Mouse (Mus musculus) liver, postnatal 0 days (tissue): ENCODE measurements at regions not wholly inside any gene's neighbourhood (a gene's known extent, or its start where the extent isn't known, plus 50 kb on each side); places are given as distances from the start of the nearest gene placed in this dataset.
"Not testable (repeated sequence)": the region's sequence is repeated elsewhere in the genome, so short reads cannot be mapped to it uniquely, and the experiment has no call there.

Experiments used
- ATAC-seq: fragments of 200-750 bp; cut with Nextera tagmentation; 2 replicates; pipeline ENCODE4 v1.8.0; 2017; ENCODE audit warnings: mild to moderate bottlenecking, moderate library complexity
- DNase-seq: peaks from one replicate; pipeline ENCODE4 v3.0.0-alpha.2; 2016
- H3K27ac ChIP-seq: fragments of 300-500 bp; sonication (generic); 2 replicates; pipeline ENCODE4 v1.5.1; 2014; ENCODE audit warnings: antibody characterized with exemption, moderate library complexity, mild to moderate bottlenecking, low read depth
- H3K27me3 ChIP-seq: fragments of 300-500 bp; sonication (generic); 2 replicates; pipeline ENCODE4 v1.6.1; 2014; ENCODE audit warnings: low read length, control low read depth, mixed read lengths; ENCODE audit not compliant: insufficient read depth
- H3K36me3 ChIP-seq: fragments of 300-500 bp; sonication (generic); replicated peaks from 2 replicates; pipeline ENCODE4 v1.6.1; 2014; ENCODE audit warnings: mild to moderate bottlenecking, control low read depth, low read length, moderate library complexity, mixed read lengths; ENCODE audit not compliant: insufficient read depth
- H3K4me1 ChIP-seq: fragments of 300-500 bp; sonication (generic); 2 replicates; pipeline ENCODE4 v1.6.1; 2014; ENCODE audit warnings: antibody characterized with exemption, mild to moderate bottlenecking, control low read depth; ENCODE audit not compliant: insufficient read depth
- H3K4me2 ChIP-seq: fragments of 300-500 bp; sonication (generic); 2 replicates; pipeline ENCODE4 v1.6.1; 2014; ENCODE audit warnings: low read depth, mild to moderate bottlenecking, low read length, moderate library complexity, mixed read lengths
- H3K4me3 ChIP-seq: fragments of 300-500 bp; sonication (generic); 2 replicates; pipeline ENCODE4 v1.5.1; 2014; ENCODE audit warnings: low read depth, low read length
- H3K9ac ChIP-seq: fragments of 300-500 bp; sonication (generic); replicated peaks from 2 replicates; pipeline ENCODE4 v1.6.1; 2014; ENCODE audit warnings: mild to moderate bottlenecking, moderate library complexity
- H3K9me3 ChIP-seq: fragments of 300-500 bp; sonication (generic); 2 replicates; pipeline ENCODE4 v1.6.1; 2016; ENCODE audit warnings: mild to moderate bottlenecking, control low read depth, low read length, mixed read lengths
- CTCF ChIP-seq: sonication (generic); IDR thresholded peaks from 2 replicates; pipeline ENCODE4 v1.5.1; 2016; ENCODE audit warnings: antibody characterized with exemption, low read depth
- EP300 ChIP-seq: IDR thresholded peaks from 2 replicates; pipeline ENCODE4 v1.6.1; 2016; ENCODE audit warnings: antibody characterized with exemption, low read depth, mild to moderate bottlenecking
- WGBS: fragments of 180-500 bp; shearing (Covaris S2); extraction: QIAGEN DNeasy Blood & Tissue Kit; methylation state at CpG from one replicate; pipeline ENCODE4 v1.1.7; 2014; ENCODE audit not compliant: insufficient replicate concordance; 5-methylcytosine and 5-hydroxymethylcytosine counted together

DNA sequence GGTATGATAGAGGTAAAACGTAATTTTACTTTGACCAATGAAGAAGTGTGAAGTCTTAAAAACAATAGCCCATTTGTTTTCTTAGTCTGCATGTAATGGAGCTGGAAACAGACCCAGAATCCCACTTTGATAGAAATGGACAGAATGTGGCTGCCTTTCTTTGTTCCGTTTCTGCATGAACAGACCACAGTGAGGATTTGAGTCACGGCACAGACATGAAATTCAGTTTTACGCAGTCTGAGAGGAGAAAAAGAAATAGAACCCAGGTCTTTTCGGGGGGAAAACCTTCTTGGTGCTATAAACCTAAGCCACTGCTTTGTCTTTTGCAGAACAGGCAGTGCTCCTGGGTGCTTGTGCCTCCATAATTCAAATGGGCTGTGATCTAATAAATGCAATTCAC, 673.0 kb upstream of the Nr2f1 start:
- no peaks in the 10 kb centered on the region for H3K9me3 ChIP-seq
- no peaks in the 10 kb centered on the region for H3K27me3 ChIP-seq
- DNase-seq, result no peak
- TF ChIP-seq CTCF (no peak), EP300 (no peak)
- H3K4me1 ChIP-seq, result no peaks in the 10 kb centered on the region
- H3K4me2 ChIP-seq, result no peak overlapping the region
- H3K36me3 ChIP-seq, result no peaks in the 10 kb centered on the region
- no peak overlapping the region for H3K4me3 ChIP-seq
- H3K27ac ChIP-seq, result no peak overlapping the region
- no peak for ATAC-seq
- no peak overlapping the region for H3K9ac ChIP-seq
- WGBS, result 62% methylated on average over 5 of the region's 5 CpGs

DNA sequence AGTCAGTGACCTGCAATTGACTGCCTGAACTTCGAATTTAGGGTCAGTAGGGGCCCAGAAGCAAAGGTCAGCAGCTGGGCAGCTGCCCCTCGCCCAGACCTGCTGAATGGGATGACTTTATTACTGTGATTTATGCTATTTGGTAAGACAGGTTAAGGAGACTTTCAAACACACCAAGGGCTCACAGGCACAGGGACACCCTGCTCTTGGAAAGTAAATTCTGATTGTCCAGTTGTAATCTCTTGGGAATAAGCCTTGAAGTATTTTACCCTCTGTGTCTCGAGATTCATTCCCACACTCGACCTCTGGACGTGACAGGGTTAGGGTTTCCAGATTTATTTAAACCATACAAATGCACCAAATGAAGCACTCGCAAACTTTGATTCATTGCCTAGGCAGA, 672.4 kb upstream of the Nr2f1 start:
- H3K9me3 ChIP-seq, result no peaks in the 10 kb centered on the region
- H3K27ac ChIP-seq, result no peak overlapping the region
- no peak overlapping the region for H3K4me3 ChIP-seq
- no peaks in the 10 kb centered on the region for H3K36me3 ChIP-seq
- no peaks in the 10 kb centered on the region for H3K27me3 ChIP-seq
- ATAC-seq (no peak), DNase-seq (no peak)
- TF ChIP-seq EP300, result no peak
- TF ChIP-seq CTCF, result no peak
- no peak overlapping the region for H3K4me2 ChIP-seq
- no peaks in the 10 kb centered on the region for H3K4me1 ChIP-seq
- no peak overlapping the region for H3K9ac ChIP-seq
- WGBS, result 54% methylated on average over 6 of the region's 6 CpGs

DNA sequence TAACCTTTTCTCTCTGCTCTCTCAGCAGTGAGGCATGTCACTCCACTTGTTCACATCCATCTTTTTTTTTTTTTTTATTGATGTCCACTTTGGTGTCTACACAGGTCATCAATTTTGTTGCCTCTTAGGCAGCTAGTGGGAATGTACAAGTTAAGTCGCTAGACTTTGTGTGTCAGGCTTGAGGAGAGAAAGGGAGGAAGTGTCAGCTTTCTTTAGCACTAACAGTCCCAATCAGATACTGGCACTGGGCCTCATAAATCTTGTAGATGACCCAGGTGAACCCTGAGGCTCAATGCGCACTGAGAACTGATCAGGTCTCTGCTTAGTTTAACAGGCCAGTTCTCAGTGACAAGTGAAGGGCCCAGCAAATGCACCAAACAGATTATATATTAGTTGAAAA, 671.7 kb upstream of the Nr2f1 start:
- H3K27me3 ChIP-seq, result no peaks in the 10 kb centered on the region
- no peak overlapping the region for H3K9ac ChIP-seq
- H3K36me3 ChIP-seq, result no peaks in the 10 kb centered on the region
- H3K27ac ChIP-seq, result no peak overlapping the region
- no peak for ATAC-seq
- H3K4me2 ChIP-seq, result no peak overlapping the region
- no peak for TF ChIP-seq CTCF
- TF ChIP-seq EP300, result no peak
- DNase-seq, result no peak
- H3K4me3 ChIP-seq, result no peak overlapping the region
- 40% methylated on average over 2 of the region's 2 CpGs for WGBS
- H3K4me1 ChIP-seq, result no peaks in the 10 kb centered on the region
- H3K9me3 ChIP-seq, result no peaks in the 10 kb centered on the region

DNA sequence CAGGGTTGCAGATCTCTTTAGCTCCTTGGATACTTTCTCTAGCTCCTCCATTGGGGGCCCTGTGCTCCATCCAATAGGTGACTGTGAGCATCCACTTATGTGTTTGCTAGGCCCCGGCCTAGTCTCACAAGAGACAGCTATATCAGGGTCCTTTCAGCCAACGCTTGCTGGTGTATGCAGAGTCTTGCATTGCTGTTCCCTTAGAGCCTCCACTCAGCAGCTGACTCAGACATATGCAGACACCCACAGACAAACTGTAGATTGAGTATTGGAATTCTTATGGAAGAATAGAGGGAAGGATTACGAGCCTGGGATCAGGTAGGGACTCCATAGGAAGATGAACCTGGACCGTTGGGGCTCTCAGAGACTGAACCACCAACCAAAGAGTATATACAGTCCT, 624.8 kb upstream of the Nr2f1 start:
- not testable (repeated sequence) for DNase-seq, H3K36me3 ChIP-seq, H3K9ac ChIP-seq, H3K4me2 ChIP-seq, H3K9me3 ChIP-seq, H3K27me3 ChIP-seq, ATAC-seq, H3K27ac ChIP-seq, H3K4me3 ChIP-seq, H3K4me1 ChIP-seq
- WGBS, result 76% methylated on average over 4 of the region's 4 CpGs

DNA sequence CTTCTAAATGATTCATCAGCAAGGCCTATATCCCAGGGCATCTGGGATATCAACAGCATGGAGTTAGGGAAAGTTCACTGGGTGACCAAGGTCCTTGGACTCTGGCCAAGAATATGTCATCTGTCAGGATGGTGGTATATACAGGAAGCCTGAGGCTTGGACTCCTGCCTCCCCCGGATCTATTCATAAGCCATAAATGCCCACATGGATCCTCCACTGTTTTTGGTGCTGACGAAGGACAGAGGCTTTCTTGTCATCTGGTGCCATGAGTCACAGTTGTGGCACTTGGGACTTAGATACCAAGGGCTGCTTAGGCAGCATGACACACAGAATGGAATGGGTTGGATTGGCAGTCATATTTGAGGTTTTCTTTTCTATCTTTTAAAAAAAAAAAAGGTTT, 610.1 kb upstream of the Nr2f1 start:
- WGBS, result 35% methylated on average over 2 of the region's 2 CpGs
- Histone ChIP-seq H3K4me3 (no peak overlapping the region), H3K27me3 (no peaks in the 10 kb centered on the region), H3K27ac (no peak overlapping the region), H3K4me2 (no peak overlapping the region), H3K36me3 (no peaks in the 10 kb centered on the region), H3K4me1 (no peaks in the 10 kb centered on the region), H3K9me3 (no peaks in the 10 kb centered on the region), H3K9ac (no peak overlapping the region)
- TF ChIP-seq EP300 (no peak), CTCF (no peak)
- ATAC-seq (no peak), DNase-seq (no peak)

DNA sequence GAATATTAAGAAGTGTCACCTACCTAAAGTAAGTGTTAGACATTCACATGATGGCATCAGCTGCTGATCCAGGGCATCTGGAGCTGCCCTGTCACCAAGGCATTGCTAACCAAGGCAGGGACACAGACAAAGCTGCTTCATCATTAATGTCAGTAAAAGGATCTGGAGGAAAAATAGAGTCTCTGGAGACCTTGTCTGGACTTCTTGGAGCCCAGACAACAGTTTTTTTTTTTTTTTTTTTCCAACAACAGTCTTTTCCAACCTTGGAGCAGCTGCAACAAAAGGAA, 603.2 kb upstream of the Nr2f1 start:
- Histone ChIP-seq H3K36me3 (no peaks in the 10 kb centered on the region), H3K4me3 (no peak overlapping the region), H3K4me2 (no peak overlapping the region), H3K27me3 (no peaks in the 10 kb centered on the region), H3K4me1 (no peaks in the 10 kb centered on the region), H3K9me3 (no peaks in the 10 kb centered on the region), H3K9ac (no peak overlapping the region), H3K27ac (no peak overlapping the region)
- TF ChIP-seq EP300, result no peak
- TF ChIP-seq CTCF, result no peak
- DNase-seq (no peak), ATAC-seq (no peak)

DNA sequence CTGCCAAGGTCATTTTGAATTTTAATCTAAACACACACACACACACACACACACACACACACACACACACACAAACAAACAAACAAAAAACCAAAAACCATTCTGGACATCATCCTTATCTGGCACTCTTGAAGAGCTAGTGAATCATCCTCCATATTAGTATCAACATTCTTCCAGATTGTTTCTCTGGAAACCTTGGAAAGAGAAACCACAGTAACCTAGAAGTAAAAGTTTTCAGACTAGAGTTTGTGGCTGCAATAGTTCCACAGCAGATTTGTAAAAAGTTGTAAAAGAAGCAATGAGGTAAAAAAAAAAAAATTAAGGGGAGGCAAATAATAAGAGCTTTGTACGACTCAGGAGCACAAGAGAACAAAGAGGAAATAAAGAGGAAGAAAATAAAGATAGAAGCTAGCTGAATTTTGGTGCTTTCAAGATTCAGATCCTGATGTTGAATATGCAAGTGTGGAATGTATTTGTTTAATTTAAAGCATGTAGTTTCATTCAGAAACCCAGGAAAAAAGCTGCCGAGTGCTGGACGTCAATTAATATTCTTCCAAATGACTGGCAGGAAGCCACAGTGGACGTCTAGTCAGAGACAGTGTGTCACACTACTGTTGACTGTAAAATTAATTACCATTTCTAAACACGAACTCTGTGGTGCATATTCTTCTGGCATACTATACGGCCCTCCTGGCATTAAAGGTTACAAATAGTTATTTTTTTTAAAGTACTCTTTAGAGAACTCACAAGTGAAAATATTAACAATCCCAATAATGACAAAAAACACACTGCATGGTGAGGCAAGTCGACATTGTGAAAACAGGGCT, 602.7 kb upstream of the Nr2f1 start:
- Histone ChIP-seq H3K36me3 (no peaks in the 10 kb centered on the region), H3K9ac (no peak overlapping the region), H3K4me3 (no peak overlapping the region), H3K27ac (no peak overlapping the region), H3K4me1 (no peaks in the 10 kb centered on the region), H3K9me3 (no peaks in the 10 kb centered on the region), H3K4me2 (no peak overlapping the region), H3K27me3 (no peaks in the 10 kb centered on the region)
- DNase-seq (no peak), ATAC-seq (no peak)
- no peak for TF ChIP-seq EP300
- no peak for TF ChIP-seq CTCF
- 44% methylated on average over 7 of the region's 7 CpGs for WGBS
